Mouse (Mus musculus): ENCODE data around the gene Krtap19-1. TPM values are rescaled to one million over a fixed set of nuclear protein-coding genes. Genes with fewer than 3 reads are reported as not detected.

The Krtap19-1 gene
- polyA plus RNA-seq, 1 experiment from 2014 or later, result not detected

GRCm38 (mm10) chr16:88823736-88824135 is 45.5 kb downstream of the Krtap19-1 start:
- Histone ChIP-seq H3K9ac (replicated peaks; ENCODE audit: low read depth) (no peak overlapping the region), H3K4me1 (ENCODE audit: insufficient read depth, low read depth, low read length) (no peaks in the 10 kb centered on the region), H3K9me3 (ENCODE audit: low read length) (no peaks in the 10 kb centered on the region), H3K27me3 (replicated peaks; ENCODE audit: insufficient read depth, low read length) (no peaks in the 10 kb centered on the region), H3K27ac (ENCODE audit: low read length) (no peak overlapping the region), H3K4me3 (ENCODE audit: low read depth, low read length) (no peak overlapping the region), H3K36me3 (ENCODE audit: insufficient read depth, low read length) (no peaks in the 10 kb centered on the region), H3K4me2 (replicated peaks; ENCODE audit: low read depth, low read length) (no peak overlapping the region)
- no peak for TF ChIP-seq EP300 (IDR thresholded peaks at IDR 0.05)
- TF ChIP-seq CTCF (IDR thresholded peaks at IDR 0.05), result peak; percentile 70
- ATAC-seq (no peak), DNase-seq (ENCODE audit: low spot score) (no peak)
- WGBS, result 83% methylated on average over 3 of the region's 3 CpGs

- no peak within 1 kb of the TSS for H3K27ac ChIP-seq (ENCODE audit: low read length)
- ATAC-seq (no peak), DNase-seq (ENCODE audit: low spot score) (no peak)
- H3K4me2 ChIP-seq (replicated peaks; ENCODE audit: low read depth, low read length), result no peak within 1 kb of the TSS
- no peak within 1 kb of the TSS for H3K9ac ChIP-seq (replicated peaks; ENCODE audit: low read depth)
- 69% methylated on average over 3 of the region's 3 CpGs for WGBS
- no peak within 1 kb of the TSS for H3K4me3 ChIP-seq (ENCODE audit: low read depth, low read length)
- no peak for TF ChIP-seq EP300 (IDR thresholded peaks at IDR 0.05)
- no peak for TF ChIP-seq CTCF (IDR thresholded peaks at IDR 0.05)
- H3K4me1 ChIP-seq (ENCODE audit: insufficient read depth, low read depth, low read length), result no peaks in the 10 kb centered on the region
- no peaks in the 10 kb centered on the region for H3K9me3 ChIP-seq (ENCODE audit: low read length)
- no peaks in the 10 kb centered on the region for H3K36me3 ChIP-seq (ENCODE audit: insufficient read depth, low read length)
- H3K27me3 ChIP-seq (replicated peaks; ENCODE audit: insufficient read depth, low read length), result no peaks in the 10 kb centered on the region
Observed at GRCm38 (mm10) chr16:88820066-88820465, 49.1 kb downstream of the Krtap19-1 start, which contains the start of gene Krtap15. Gene Krtap15, plus strand, starts transcription at chr16:88820215.

Other genes starting within 250 kb of the Krtap19-1 start
- gene 2310079G19Rik, start 241.7 kb downstream of the Krtap19-1 start, polyA plus RNA-seq (2015; fragmentation: Nextera tagmentation; extraction: Ambion mirVana), result not detected in 2 replicates
- not detected in 2 replicates for gene Krtap26-1, start 221.6 kb downstream of the Krtap19-1 start, polyA plus RNA-seq (2015; fragmentation: Nextera tagmentation; extraction: Ambion mirVana)
- gene Krtap27-1, start 197.7 kb downstream of the Krtap19-1 start, polyA plus RNA-seq (2015; fragmentation: Nextera tagmentation; extraction: Ambion mirVana), result not detected in 2 replicates
- not detected in 2 replicates for gene 2310061N02Rik, start 161.4 kb downstream of the Krtap19-1 start, polyA plus RNA-seq (2015; fragmentation: Nextera tagmentation; extraction: Ambion mirVana)
- not detected in 2 replicates for gene Krtap13-1, start 140.5 kb downstream of the Krtap19-1 start, polyA plus RNA-seq (2015; fragmentation: Nextera tagmentation; extraction: Ambion mirVana)
- gene Krtap13, start 117.8 kb downstream of the Krtap19-1 start, polyA plus RNA-seq (2015; fragmentation: Nextera tagmentation; extraction: Ambion mirVana), result not detected in 2 replicates
- gene 2310034C09Rik, start 110.6 kb downstream of the Krtap19-1 start, polyA plus RNA-seq (2015; fragmentation: Nextera tagmentation; extraction: Ambion mirVana), result not detected in 2 replicates
- gene 2310057N15Rik, start 95.2 kb downstream of the Krtap19-1 start, polyA plus RNA-seq (2015; fragmentation: Nextera tagmentation; extraction: Ambion mirVana), result not detected in 2 replicates
- not detected in 2 replicates for gene Gm5965, start 91.5 kb downstream of the Krtap19-1 start, polyA plus RNA-seq (2015; fragmentation: Nextera tagmentation; extraction: Ambion mirVana)
- gene Gm20741, start 57.2 kb downstream of the Krtap19-1 start, polyA plus RNA-seq (2015; fragmentation: Nextera tagmentation; extraction: Ambion mirVana), result not detected in 2 replicates
- gene Krtap15, start 49.2 kb downstream of the Krtap19-1 start, polyA plus RNA-seq (2015; fragmentation: Nextera tagmentation; extraction: Ambion mirVana), result not detected in 2 replicates
- not detected in 2 replicates for gene Krtap14, start 43.3 kb downstream of the Krtap19-1 start, polyA plus RNA-seq (2015; fragmentation: Nextera tagmentation; extraction: Ambion mirVana)
- gene Krtap19-2, start 4.9 kb upstream of the Krtap19-1 start, polyA plus RNA-seq (2015; fragmentation: Nextera tagmentation; extraction: Ambion mirVana), result not detected in 2 replicates
- not detected in 2 replicates for gene Krtap19-3, start 8.6 kb upstream of the Krtap19-1 start, polyA plus RNA-seq (2015; fragmentation: Nextera tagmentation; extraction: Ambion mirVana)
- gene Krtap19-4, start 15.7 kb upstream of the Krtap19-1 start, polyA plus RNA-seq (2015; fragmentation: Nextera tagmentation; extraction: Ambion mirVana), result not detected in 2 replicates
- not detected in 2 replicates for gene Krtap19-5, start 27.0 kb upstream of the Krtap19-1 start, polyA plus RNA-seq (2015; fragmentation: Nextera tagmentation; extraction: Ambion mirVana)
- gene Krtap19-9b, start 62.9 kb upstream of the Krtap19-1 start, polyA plus RNA-seq (2015; fragmentation: Nextera tagmentation; extraction: Ambion mirVana), result not detected in 2 replicates
- gene Krtap16-3, start 93.5 kb upstream of the Krtap19-1 start, polyA plus RNA-seq (2015; fragmentation: Nextera tagmentation; extraction: Ambion mirVana), result not detected in 2 replicates
- gene Krtap22-2, start 141.3 kb upstream of the Krtap19-1 start, polyA plus RNA-seq (2015; fragmentation: Nextera tagmentation; extraction: Ambion mirVana), result not detected in 2 replicates
- gene Gm10229, start 145.9 kb upstream of the Krtap19-1 start, polyA plus RNA-seq (2015; fragmentation: Nextera tagmentation; extraction: Ambion mirVana), result not detected in 2 replicates
- not detected in 2 replicates for gene Krtap6-1, start 162.3 kb upstream of the Krtap19-1 start, polyA plus RNA-seq (2015; fragmentation: Nextera tagmentation; extraction: Ambion mirVana)
- not detected in 2 replicates for gene Gm10228, start 172.1 kb upstream of the Krtap19-1 start, polyA plus RNA-seq (2015; fragmentation: Nextera tagmentation; extraction: Ambion mirVana)
- not detected in 2 replicates for gene Krtap6-5, start 178.5 kb upstream of the Krtap19-1 start, polyA plus RNA-seq (2015; fragmentation: Nextera tagmentation; extraction: Ambion mirVana)
- not detected in 2 replicates for gene 1110025L11Rik, start 194.6 kb upstream of the Krtap19-1 start, polyA plus RNA-seq (2015; fragmentation: Nextera tagmentation; extraction: Ambion mirVana)
- not detected in 2 replicates for gene Krtap6-3, start 214.6 kb upstream of the Krtap19-1 start, polyA plus RNA-seq (2015; fragmentation: Nextera tagmentation; extraction: Ambion mirVana)

All from lung, postnatal 0 days (tissue).